Mouse (Mus musculus): ENCODE measurements at regions not wholly inside any gene's neighbourhood (a gene's known extent, or its start where the extent isn't known, plus 50 kb on each side); places are given as distances from the start of the nearest gene placed in this dataset.
"Not testable (repeated sequence)": the region's sequence is repeated elsewhere in the genome, so short reads cannot be mapped to it uniquely, and the experiment has no call there.

DNA sequence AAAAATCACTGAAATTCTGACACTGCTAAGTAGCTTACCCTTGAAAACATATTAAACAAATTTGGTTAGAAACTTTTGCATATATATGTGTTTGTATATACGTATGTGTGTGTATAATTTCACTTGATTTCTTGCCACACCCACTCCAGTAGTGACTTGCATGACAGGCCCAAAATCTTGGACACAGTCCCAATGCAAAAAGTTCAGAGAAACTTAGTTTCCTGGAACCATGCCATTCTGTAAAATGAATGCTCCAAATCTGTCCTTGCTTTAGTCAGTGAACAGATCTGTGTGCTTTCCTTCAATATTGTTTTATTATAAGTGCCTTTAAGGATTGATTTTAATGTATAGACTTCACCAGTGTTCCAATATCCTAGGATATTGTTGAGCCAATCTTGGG is 344.0 kb downstream of the Pom121l12 start:
- H3K9ac ChIP-seq = no peak overlapping the region
- no peak overlapping the region for H3K4me2 ChIP-seq
- no peaks in the 10 kb centered on the region for H3K27me3 ChIP-seq
- no peaks in the 10 kb centered on the region for H3K36me3 ChIP-seq (replicated peaks)
- no peaks in the 10 kb centered on the region for H3K9me3 ChIP-seq (replicated peaks)
- no peak overlapping the region for H3K4me3 ChIP-seq (replicated peaks)
- no peak overlapping the region for H3K27ac ChIP-seq (replicated peaks)
- no peaks in the 10 kb centered on the region for H3K4me1 ChIP-seq (replicated peaks)
- WGBS (ENCODE audit: insufficient replicate concordance) = 31% methylated on average over 1 of the region's 1 CpGs
- ATAC-seq (ENCODE audit: insufficient read depth) = no peak

DNA sequence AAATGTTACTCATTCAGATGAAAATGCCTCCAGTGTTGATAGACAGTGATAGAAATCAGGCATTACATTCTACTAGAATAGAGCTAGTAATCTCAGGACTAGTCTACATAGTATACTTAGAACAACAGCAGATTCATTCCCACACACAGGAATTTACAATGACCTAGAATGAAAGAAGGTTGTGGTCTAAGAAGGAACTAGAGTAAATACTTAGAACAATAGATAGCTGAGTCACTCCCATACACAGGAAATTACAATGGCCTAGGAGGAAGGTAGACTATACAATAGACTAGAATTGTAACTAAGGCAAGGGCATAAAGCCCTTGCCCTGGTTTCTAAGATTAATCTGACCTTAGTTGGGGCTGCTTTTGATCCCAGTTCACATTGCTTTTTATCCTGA is 344.4 kb downstream of the Pom121l12 start:
- H3K9me3 ChIP-seq (replicated peaks); H3K27ac ChIP-seq (replicated peaks); H3K4me3 ChIP-seq (replicated peaks); H3K36me3 ChIP-seq (replicated peaks); H3K4me2 ChIP-seq; ATAC-seq (ENCODE audit: insufficient read depth); H3K4me1 ChIP-seq (replicated peaks); H3K27me3 ChIP-seq; H3K9ac ChIP-seq: not testable (repeated sequence)

DNA sequence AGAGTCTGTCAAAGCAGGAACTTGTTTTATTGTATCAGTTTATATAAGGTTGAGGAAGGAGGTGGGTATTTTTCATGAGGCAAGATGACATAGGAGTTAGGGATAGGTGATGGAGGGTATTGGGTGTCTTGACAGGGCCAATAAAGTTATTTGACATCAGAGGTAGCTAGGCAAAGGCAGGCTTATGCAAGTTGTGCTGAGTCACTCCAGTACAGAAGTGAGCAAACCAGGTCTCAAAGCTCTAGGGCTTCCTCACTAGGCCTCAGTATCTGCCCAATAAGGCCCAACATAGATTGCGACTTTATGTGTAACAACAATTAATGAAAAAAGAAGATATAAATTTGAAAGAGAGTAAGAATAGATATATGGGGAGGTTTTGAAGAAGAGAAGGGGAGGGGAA is 358.6 kb downstream of the Pom121l12 start:
- no peak overlapping the region for H3K4me2 ChIP-seq
- H3K36me3 ChIP-seq (replicated peaks) = no peaks in the 10 kb centered on the region
- no peak overlapping the region for H3K4me3 ChIP-seq (replicated peaks)
- 53% methylated on average over 1 of the region's 1 CpGs for WGBS (ENCODE audit: insufficient replicate concordance)
- H3K9me3 ChIP-seq (replicated peaks) = no peaks in the 10 kb centered on the region
- no peak overlapping the region for H3K27ac ChIP-seq (replicated peaks)
- no peaks in the 10 kb centered on the region for H3K27me3 ChIP-seq
- H3K9ac ChIP-seq = no peak overlapping the region
- ATAC-seq (ENCODE audit: insufficient read depth) = no peak
- H3K4me1 ChIP-seq (replicated peaks) = no peaks in the 10 kb centered on the region

DNA sequence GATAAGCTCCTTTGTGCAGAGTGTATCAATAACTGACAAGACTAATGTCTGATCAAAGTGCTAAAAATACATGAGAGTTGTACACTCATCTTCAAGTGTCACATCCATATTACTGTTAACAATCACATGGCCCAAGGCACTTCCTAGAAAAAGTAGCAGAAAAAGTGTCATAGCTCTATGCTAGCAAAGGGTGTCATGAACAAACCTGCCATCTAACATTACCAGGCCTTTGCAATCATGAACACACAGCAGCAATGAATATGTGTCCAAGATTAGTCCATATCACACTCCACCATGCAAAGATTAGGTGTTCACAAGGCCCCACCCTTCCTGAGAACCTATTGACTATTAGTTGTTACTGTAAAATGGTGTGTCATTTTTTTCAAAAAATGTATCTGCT is 359.6 kb downstream of the Pom121l12 start:
- Histone ChIP-seq H3K4me2 (no peak overlapping the region), H3K9me3 (replicated peaks) (no peaks in the 10 kb centered on the region), H3K27ac (replicated peaks) (no peak overlapping the region), H3K4me1 (replicated peaks) (no peaks in the 10 kb centered on the region), H3K36me3 (replicated peaks) (no peaks in the 10 kb centered on the region), H3K4me3 (replicated peaks) (no peak overlapping the region), H3K9ac (no peak overlapping the region), H3K27me3 (no peaks in the 10 kb centered on the region)
- peak; percentile 61; the same call in 1 of the 2 replicates for ATAC-seq (ENCODE audit: insufficient read depth)
